Mouse (Mus musculus) lung, postnatal 0 days (tissue): ENCODE measurements around the gene Gm21987.

Source experiments
- CTCF ChIP-seq: IDR thresholded peaks from 2 replicates; pipeline ENCODE4 v1.5.1; 2016; ENCODE audit warnings: antibody characterized with exemption, mild to moderate bottlenecking
- EP300 ChIP-seq: IDR thresholded peaks from 2 replicates; pipeline ENCODE4 v1.6.1; 2016; ENCODE audit warnings: antibody characterized with exemption, mild to moderate bottlenecking, control low read depth

DNA sequence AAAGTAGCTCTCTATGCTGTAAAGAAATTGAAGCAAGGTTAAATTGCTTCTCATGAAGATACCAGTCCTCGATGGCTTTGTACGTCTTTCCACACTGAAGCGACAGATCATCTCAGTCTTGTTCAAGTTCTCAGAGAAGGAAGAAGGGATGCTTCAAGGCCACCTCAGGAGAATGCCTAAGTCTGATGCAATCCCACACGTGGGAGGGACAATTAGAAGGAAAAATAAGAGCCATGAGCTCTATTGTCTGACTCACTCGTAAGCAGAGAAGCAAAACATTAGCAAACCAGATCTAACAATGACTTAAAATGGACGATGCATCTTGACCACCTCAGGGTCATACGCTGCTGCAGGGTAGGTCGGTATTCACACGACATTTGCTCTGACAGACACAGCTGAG, 28.3 kb upstream of the Gm21987 start:
- no peak for TF ChIP-seq EP300
- TF ChIP-seq CTCF = no peak
